Mouse (Mus musculus) liver, adult 2 months (tissue): Measurements from ENCODE around the gene Wnt8b.
A peak's percentile ranks its signal among the peaks of the same experiment; 100 is the strongest.

Experiments
- CTCF ChIP-seq: fragments of 200-500 bp; IDR thresholded peaks from 2 replicates; pipeline ENCODE4 v1.5.1; 2011; ENCODE audit warnings: low read depth, low read length, control low read depth
- POLR2A ChIP-seq: fragments of 200-500 bp; IDR thresholded peaks from 2 replicates; pipeline ENCODE4 v1.6.1; 2011; ENCODE audit warnings: low read length, control low read depth; ENCODE audit not compliant: insufficient read depth; ENCODE audit errors: extremely low read depth

- peak; percentile 39 for TF ChIP-seq CTCF
- no peak for TF ChIP-seq POLR2A
Measured at GRCm38 (mm10) chr19:44519152-44519551, 25.9 kb downstream of the Wnt8b start.
